Mouse (Mus musculus): ENCODE measurements around the gene Sumf2. TPM values are rescaled to one million over a fixed set of nuclear protein-coding genes. Genes with fewer than 3 reads are reported as not detected.
"Not testable (repeated sequence)": the region's sequence is repeated elsewhere in the genome, so short reads cannot be mapped to it uniquely, and the experiment has no call there.

The Sumf2 gene
- polyA plus RNA-seq, 1 experiment from 2014 or later, result 48.5 TPM

- Histone ChIP-seq H3K4me3 (ENCODE audit: low read depth, low read length) (peak within 1 kb of the TSS; percentile 72), H3K27ac (ENCODE audit: low read depth, low read length) (peak within 1 kb of the TSS; percentile 89), H3K36me3 (ENCODE audit: control insufficient read depth, insufficient read depth, low read length) (peaks cover 5% of the 10 kb centered on the region; the same call in 1 of the 2 replicates), H3K9ac (ENCODE audit: low read length) (peak within 1 kb of the TSS; percentile 88), H3K4me2 (ENCODE audit: low read depth) (peak within 1 kb of the TSS; percentile 84), H3K9me3 (ENCODE audit: control insufficient read depth, low read length) (no peaks in the 10 kb centered on the region), H3K4me1 (ENCODE audit: control insufficient read depth, insufficient read depth, low read length) (no peaks in the 10 kb centered on the region), H3K27me3 (ENCODE audit: control insufficient read depth, insufficient read depth, low read length) (no peaks in the 10 kb centered on the region)
- WGBS, result under 1% methylated on average over 46 of the region's 46 CpGs
- ATAC-seq (ENCODE audit: insufficient read depth, low FRiP score, low TSS enrichment) (peak; percentile 99), DNase-seq (ENCODE audit: low spot score) (peak; percentile 91)
These were observed 40.3 kb downstream of the Sumf2 start, which contains the start of gene Chchd2 for GRCm38 (mm10) chr5:129886911-129887636. Gene Chchd2 (minus strand): TSS chr5:129887470.

DNA sequence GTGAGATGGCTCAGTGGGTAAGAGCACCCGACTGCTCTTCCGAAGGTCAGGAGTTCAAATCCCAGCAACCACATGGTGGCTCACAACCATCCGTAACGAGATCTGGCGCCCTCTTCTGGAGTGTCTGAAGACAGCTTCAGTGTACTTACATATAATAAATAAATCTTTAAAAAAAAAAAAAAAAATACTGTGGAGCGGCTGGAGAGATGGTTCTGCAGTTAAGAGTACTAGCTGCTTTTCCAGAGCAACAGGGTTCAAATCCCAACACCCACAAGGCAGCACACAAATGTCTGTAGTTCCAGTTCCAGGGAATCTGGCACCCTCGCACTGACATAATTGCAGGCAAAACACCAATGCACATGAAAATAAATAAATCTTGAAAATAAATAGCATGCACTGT lies 43.6 kb downstream of the Sumf2 start:
- not testable (repeated sequence) for H3K4me2 ChIP-seq (ENCODE audit: low read depth); ATAC-seq (ENCODE audit: insufficient read depth, low FRiP score, low TSS enrichment); DNase-seq (ENCODE audit: low spot score); H3K9ac ChIP-seq (ENCODE audit: low read length); H3K4me3 ChIP-seq (ENCODE audit: low read depth, low read length); H3K27me3 ChIP-seq (ENCODE audit: control insufficient read depth, insufficient read depth, low read length); H3K9me3 ChIP-seq (ENCODE audit: control insufficient read depth, low read length); H3K4me1 ChIP-seq (ENCODE audit: control insufficient read depth, insufficient read depth, low read length); H3K36me3 ChIP-seq (ENCODE audit: control insufficient read depth, insufficient read depth, low read length); H3K27ac ChIP-seq (ENCODE audit: low read depth, low read length)
- 76% methylated on average over 3 of the region's 7 CpGs for WGBS

- DNase-seq (ENCODE audit: low spot score), result peak; percentile 92
- 3% methylated on average over 44 of the region's 44 CpGs for WGBS
- H3K4me3 ChIP-seq (ENCODE audit: low read depth, low read length), result peak within 1 kb of the TSS; percentile 66
- H3K9ac ChIP-seq (ENCODE audit: low read length), result peak within 1 kb of the TSS; percentile 54
- peak; percentile 99 for ATAC-seq (ENCODE audit: insufficient read depth, low FRiP score, low TSS enrichment)
- peak within 1 kb of the TSS; percentile 73 for H3K4me2 ChIP-seq (ENCODE audit: low read depth)
- peaks cover 3% of the 10 kb centered on the region; the same call in 1 of the 2 replicates for H3K4me1 ChIP-seq (ENCODE audit: control insufficient read depth, insufficient read depth, low read length)
- no peaks in the 10 kb centered on the region for H3K27me3 ChIP-seq (ENCODE audit: control insufficient read depth, insufficient read depth, low read length)
- no peaks in the 10 kb centered on the region for H3K9me3 ChIP-seq (ENCODE audit: control insufficient read depth, low read length)
- no peak within 1 kb of the TSS for H3K27ac ChIP-seq (ENCODE audit: low read depth, low read length)
- H3K36me3 ChIP-seq (ENCODE audit: control insufficient read depth, insufficient read depth, low read length), result no peaks in the 10 kb centered on the region
These were observed 48.7 kb downstream of the Sumf2 start, which contains the start of gene Zbed5 for GRCm38 (mm10) chr5:129895198-129896088. Gene Zbed5 (plus strand): TSS chr5:129895723.

DNA sequence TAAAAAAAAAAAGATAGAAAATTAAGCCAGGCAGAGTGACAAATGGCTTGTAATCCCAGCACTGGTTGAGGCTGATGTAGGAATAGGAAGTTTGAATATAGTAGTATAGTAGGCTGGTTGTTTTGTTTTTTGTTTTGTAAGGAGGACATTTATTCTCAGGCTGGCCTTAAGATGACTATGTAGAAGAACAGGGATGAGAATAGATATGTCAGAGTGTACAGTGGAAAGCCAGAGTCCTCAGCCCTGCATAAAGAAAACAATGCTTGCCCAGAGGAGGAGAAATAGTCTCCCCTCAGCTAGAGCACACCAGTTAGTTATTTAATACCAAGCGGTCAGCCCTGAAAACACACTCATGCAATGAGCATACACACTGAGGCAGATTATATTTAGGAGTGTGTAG lies 51.7 kb downstream of the Sumf2 start, which contains the start of gene Phkg1:
Gene Phkg1 (minus strand): TSS at position 101 of the 400 bp plus-strand sequence.
- DNase-seq (ENCODE audit: low spot score) (no peak), ATAC-seq (ENCODE audit: insufficient read depth, low FRiP score, low TSS enrichment) (no peak)
- H3K9ac ChIP-seq (ENCODE audit: low read length), result no peak within 1 kb of the TSS
- no peak within 1 kb of the TSS for H3K4me3 ChIP-seq (ENCODE audit: low read depth, low read length)
- no peak within 1 kb of the TSS for H3K4me2 ChIP-seq (ENCODE audit: low read depth)
- no peaks in the 10 kb centered on the region for H3K9me3 ChIP-seq (ENCODE audit: control insufficient read depth, low read length)
- 97% methylated on average over 1 of the region's 1 CpGs for WGBS
- peaks cover 3% of the 10 kb centered on the region; the same call in 1 of the 2 replicates for H3K4me1 ChIP-seq (ENCODE audit: control insufficient read depth, insufficient read depth, low read length)
- no peak within 1 kb of the TSS for H3K27ac ChIP-seq (ENCODE audit: low read depth, low read length)
- H3K36me3 ChIP-seq (ENCODE audit: control insufficient read depth, insufficient read depth, low read length), result no peaks in the 10 kb centered on the region
- no peaks in the 10 kb centered on the region for H3K27me3 ChIP-seq (ENCODE audit: control insufficient read depth, insufficient read depth, low read length)

GRCm38 (mm10) chr5:129907775-129908174 lies 61.0 kb downstream of the Sumf2 start:
- 33% methylated on average over 4 of the region's 4 CpGs for WGBS
- H3K4me2 ChIP-seq (ENCODE audit: low read depth), result peak overlapping the region; percentile 68
- peak overlapping the region; percentile 47; the same call in 1 of the 2 replicates for H3K27ac ChIP-seq (ENCODE audit: low read depth, low read length)
- no peaks in the 10 kb centered on the region for H3K36me3 ChIP-seq (ENCODE audit: control insufficient read depth, insufficient read depth, low read length)
- no peaks in the 10 kb centered on the region for H3K4me1 ChIP-seq (ENCODE audit: control insufficient read depth, insufficient read depth, low read length)
- no peak for DNase-seq (ENCODE audit: low spot score)
- no peaks in the 10 kb centered on the region for H3K9me3 ChIP-seq (ENCODE audit: control insufficient read depth, low read length)
- H3K4me3 ChIP-seq (ENCODE audit: low read depth, low read length), result peak overlapping the region; percentile 64
- H3K9ac ChIP-seq (ENCODE audit: low read length), result peak overlapping the region; percentile 81
- H3K27me3 ChIP-seq (ENCODE audit: control insufficient read depth, insufficient read depth, low read length), result no peaks in the 10 kb centered on the region
- no peak for ATAC-seq (ENCODE audit: insufficient read depth, low FRiP score, low TSS enrichment)

- no peaks in the 10 kb centered on the region for H3K27me3 ChIP-seq (ENCODE audit: control insufficient read depth, insufficient read depth, low read length)
- under 1% methylated on average over 63 of the region's 63 CpGs for WGBS
- ATAC-seq (ENCODE audit: insufficient read depth, low FRiP score, low TSS enrichment) (peak; percentile 96), DNase-seq (ENCODE audit: low spot score) (peak; percentile 97)
- H3K9ac ChIP-seq (ENCODE audit: low read length), result peak within 1 kb of the TSS; percentile 81
- peak within 1 kb of the TSS; percentile 90 for H3K27ac ChIP-seq (ENCODE audit: low read depth, low read length)
- H3K4me1 ChIP-seq (ENCODE audit: control insufficient read depth, insufficient read depth, low read length), result no peaks in the 10 kb centered on the region
- no peaks in the 10 kb centered on the region for H3K9me3 ChIP-seq (ENCODE audit: control insufficient read depth, low read length)
- no peaks in the 10 kb centered on the region for H3K36me3 ChIP-seq (ENCODE audit: control insufficient read depth, insufficient read depth, low read length)
- H3K4me2 ChIP-seq (ENCODE audit: low read depth), result peak within 1 kb of the TSS; percentile 68
- H3K4me3 ChIP-seq (ENCODE audit: low read depth, low read length), result peak within 1 kb of the TSS; percentile 64
These were observed 61.6 kb downstream of the Sumf2 start, which contains the start of gene Nupr1l for GRCm38 (mm10) chr5:129908242-129908965. Gene Nupr1l (plus strand): TSS chr5:129908540.

- 73% methylated on average over 9 of the region's 9 CpGs for WGBS
- DNase-seq (ENCODE audit: low spot score), result no peak
- ATAC-seq (ENCODE audit: insufficient read depth, low FRiP score, low TSS enrichment), result no peak
- peak overlapping the region; percentile 81 for H3K9ac ChIP-seq (ENCODE audit: low read length)
- peak overlapping the region; percentile 90; the same call in 1 of the 2 replicates for H3K27ac ChIP-seq (ENCODE audit: low read depth, low read length)
- no peaks in the 10 kb centered on the region for H3K9me3 ChIP-seq (ENCODE audit: control insufficient read depth, low read length)
- no peaks in the 10 kb centered on the region for H3K36me3 ChIP-seq (ENCODE audit: control insufficient read depth, insufficient read depth, low read length)
- peak overlapping the region; percentile 68 for H3K4me2 ChIP-seq (ENCODE audit: low read depth)
- no peaks in the 10 kb centered on the region for H3K27me3 ChIP-seq (ENCODE audit: control insufficient read depth, insufficient read depth, low read length)
- no peaks in the 10 kb centered on the region for H3K4me1 ChIP-seq (ENCODE audit: control insufficient read depth, insufficient read depth, low read length)
- H3K4me3 ChIP-seq (ENCODE audit: low read depth, low read length), result peak overlapping the region; percentile 64
These were observed 62.4 kb downstream of the Sumf2 start for GRCm38 (mm10) chr5:129909147-129909546.

GRCm38 (mm10) chr5:129909591-129909990 lies 62.8 kb downstream of the Sumf2 start:
- DNase-seq (ENCODE audit: low spot score), result no peak
- Histone ChIP-seq H3K4me3 (ENCODE audit: low read depth, low read length) (no peak overlapping the region), H3K27ac (ENCODE audit: low read depth, low read length) (no peak overlapping the region), H3K9me3 (ENCODE audit: control insufficient read depth, low read length) (no peaks in the 10 kb centered on the region), H3K4me1 (ENCODE audit: control insufficient read depth, insufficient read depth, low read length) (no peaks in the 10 kb centered on the region), H3K27me3 (ENCODE audit: control insufficient read depth, insufficient read depth, low read length) (no peaks in the 10 kb centered on the region), H3K9ac (ENCODE audit: low read length) (no peak overlapping the region), H3K4me2 (ENCODE audit: low read depth) (0 out of 2 replicates have a peak overlapping the region, but pooled peaks have one; percentile 68), H3K36me3 (ENCODE audit: control insufficient read depth, insufficient read depth, low read length) (no peaks in the 10 kb centered on the region)
- 81% methylated on average over 7 of the region's 7 CpGs for WGBS
- ATAC-seq (ENCODE audit: insufficient read depth, low FRiP score, low TSS enrichment), result no peak
